Mouse (Mus musculus) MEL (cell line): ENCODE measurements at regions not wholly inside any gene's neighbourhood (a gene's known extent, or its start where the extent isn't known, plus 50 kb on each side); places are given as distances from the start of the nearest gene placed in this dataset.

Source experiments
- CTCF ChIP-seq, 3 experiments: IDR thresholded peaks in 2 of 3; conservative IDR thresholded peaks in 1 of 3; 2 replicates each; pipeline ENCODE4 v1.5.1; 2011 to 2012; ENCODE audit warnings: low read length in 3 of 3, low read depth in 2 of 3, mild to moderate bottlenecking in 2 of 3, improper control_type of control experiment in 1 of 3, inconsistent platforms in 1 of 3, mixed read lengths in 1 of 3, moderate library complexity in 1 of 3; ENCODE audit not compliant: control insufficient read depth in 1 of 3, insufficient read depth in 1 of 3, poor library complexity in 1 of 3, severe bottlenecking in 1 of 3
- POLR2A ChIP-seq, 2 experiments: IDR thresholded peaks; 2 replicates each; pipeline ENCODE4 v1.6.1; 2011 to 2012; ENCODE audit warnings: low read length in 2 of 2, mild to moderate bottlenecking in 2 of 2, control low read depth in 1 of 2, improper control_type of control experiment in 1 of 2, low read depth in 1 of 2, moderate library complexity in 1 of 2; ENCODE audit not compliant: control insufficient read depth in 1 of 2, insufficient read depth in 1 of 2, poor library complexity in 1 of 2
- SIN3A ChIP-seq: IDR thresholded peaks from 2 replicates; pipeline ENCODE4 v1.6.1; 2012; ENCODE audit warnings: low read length, improper control_type of control experiment, inconsistent platforms

- TF ChIP-seq CTCF (IDR thresholded peaks at IDR 0.05 in 2 of 3, conservative IDR thresholded peaks at IDR 0.05 in 1 of 3; ENCODE audit: control insufficient read depth in 1 of 3, insufficient read depth in 1 of 3, low read depth in 2 of 3, low read length in 3 of 3, poor library complexity in 1 of 3, severe bottlenecking in 1 of 3) (no peak), POLR2A (IDR thresholded peaks at IDR 0.05; ENCODE audit: control insufficient read depth in 1 of 2, insufficient read depth in 1 of 2, low read depth in 1 of 2, low read length in 2 of 2, poor library complexity in 1 of 2) (no peak), SIN3A (no peak)
Measured at GRCm38 (mm10) chr10:16036255-16036654, 1318.2 kb upstream of the Gje1 start.
